Mouse (Mus musculus): ENCODE data around the gene Map2k4. TPM values are rescaled to one million over a fixed set of nuclear protein-coding genes. Genes with fewer than 3 reads are reported as not detected.

Map2k4 gene
- polyA plus RNA-seq, 1 experiment from 2014 or later = 83.4 TPM

GRCm38 (mm10) chr11:65771546-65771945 is 16.6 kb downstream of the Map2k4 start:
- Histone ChIP-seq H3K4me1 (peaks cover 3% of the 10 kb centered on the region; the same call in 1 of the 2 replicates), H3K27me3 (no peaks in the 10 kb centered on the region), H3K9ac (replicated peaks) (no peak overlapping the region), H3K36me3 (no peaks in the 10 kb centered on the region), H3K9me3 (no peaks in the 10 kb centered on the region), H3K27ac (replicated peaks) (no peak overlapping the region), H3K4me3 (no peak overlapping the region), H3K4me2 (replicated peaks) (no peak overlapping the region)
- 89% methylated on average over 1 of the region's 1 CpGs for WGBS
- no peak for ATAC-seq (replicated peaks)

- Histone ChIP-seq H3K27ac (replicated peaks) (no peak overlapping the region), H3K36me3 (no peaks in the 10 kb centered on the region), H3K9me3 (no peaks in the 10 kb centered on the region), H3K27me3 (no peaks in the 10 kb centered on the region), H3K4me1 (peaks cover 3% of the 10 kb centered on the region; the same call in 1 of the 2 replicates), H3K4me2 (replicated peaks) (no peak overlapping the region), H3K9ac (replicated peaks) (no peak overlapping the region), H3K4me3 (no peak overlapping the region)
- no peak for ATAC-seq (replicated peaks)
- 76% methylated on average over 5 of the region's 5 CpGs for WGBS
Measured at GRCm38 (mm10) chr11:65769990-65770389, 18.1 kb downstream of the Map2k4 start.

- Histone ChIP-seq H3K9ac (replicated peaks) (no peak overlapping the region), H3K27ac (replicated peaks) (no peak overlapping the region), H3K9me3 (no peaks in the 10 kb centered on the region), H3K36me3 (no peaks in the 10 kb centered on the region), H3K4me1 (peaks cover 3% of the 10 kb centered on the region; the same call in 1 of the 2 replicates), H3K4me2 (replicated peaks) (no peak overlapping the region), H3K27me3 (no peaks in the 10 kb centered on the region), H3K4me3 (no peak overlapping the region)
- no peak for ATAC-seq (replicated peaks)
Measured at GRCm38 (mm10) chr11:65768445-65768844, 19.7 kb downstream of the Map2k4 start.

- H3K27ac ChIP-seq (replicated peaks) = no peak overlapping the region
- no peaks in the 10 kb centered on the region for H3K27me3 ChIP-seq
- no peak overlapping the region for H3K9ac ChIP-seq (replicated peaks)
- no peaks in the 10 kb centered on the region for H3K36me3 ChIP-seq
- 93% methylated on average over 2 of the region's 2 CpGs for WGBS
- no peaks in the 10 kb centered on the region for H3K9me3 ChIP-seq
- no peak overlapping the region for H3K4me3 ChIP-seq
- ATAC-seq (replicated peaks) = no peak
- H3K4me2 ChIP-seq (replicated peaks) = no peak overlapping the region
- H3K4me1 ChIP-seq = 0 out of 2 replicates have a peak, but pooled peaks cover 2% of the 10 kb centered on the region
Measured at GRCm38 (mm10) chr11:65760912-65761311, 27.2 kb downstream of the Map2k4 start.

DNA sequence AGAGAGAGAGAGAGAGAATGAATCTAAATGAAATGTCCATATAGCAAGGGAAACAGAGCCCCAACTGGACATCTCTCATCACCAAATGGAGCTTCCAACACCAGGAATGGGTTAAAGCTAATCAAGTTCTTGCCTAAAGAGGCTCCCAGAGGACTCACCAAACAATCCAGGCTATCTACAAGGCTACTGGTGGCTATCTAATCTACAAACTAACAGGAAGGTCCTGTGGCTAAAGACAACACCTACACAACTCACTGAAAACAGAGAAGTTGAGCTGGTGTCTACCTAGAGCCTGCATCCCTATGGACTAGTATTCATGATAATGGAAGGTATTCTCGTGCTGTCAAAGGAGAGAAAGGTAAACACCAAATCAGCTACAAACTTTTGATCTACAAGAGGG is 28.7 kb downstream of the Map2k4 start:
- Histone ChIP-seq H3K36me3 (no peaks in the 10 kb centered on the region), H3K4me2 (replicated peaks) (no peak overlapping the region), H3K9ac (replicated peaks) (no peak overlapping the region), H3K4me3 (no peak overlapping the region), H3K27me3 (no peaks in the 10 kb centered on the region), H3K27ac (replicated peaks) (no peak overlapping the region), H3K9me3 (no peaks in the 10 kb centered on the region), H3K4me1 (0 out of 2 replicates have a peak, but pooled peaks cover 2% of the 10 kb centered on the region)
- ATAC-seq (replicated peaks) = no peak
- WGBS = 97% methylated on average over 1 of the region's 1 CpGs

GRCm38 (mm10) chr11:65754161-65754560 is 33.9 kb downstream of the Map2k4 start:
- Histone ChIP-seq H3K9ac (replicated peaks) (no peak overlapping the region), H3K9me3 (no peaks in the 10 kb centered on the region), H3K4me1 (no peaks in the 10 kb centered on the region), H3K27me3 (no peaks in the 10 kb centered on the region), H3K36me3 (no peaks in the 10 kb centered on the region), H3K27ac (replicated peaks) (no peak overlapping the region), H3K4me3 (no peak overlapping the region), H3K4me2 (replicated peaks) (no peak overlapping the region)
- ATAC-seq (replicated peaks) = no peak
- WGBS = 86% methylated on average over 4 of the region's 4 CpGs

DNA sequence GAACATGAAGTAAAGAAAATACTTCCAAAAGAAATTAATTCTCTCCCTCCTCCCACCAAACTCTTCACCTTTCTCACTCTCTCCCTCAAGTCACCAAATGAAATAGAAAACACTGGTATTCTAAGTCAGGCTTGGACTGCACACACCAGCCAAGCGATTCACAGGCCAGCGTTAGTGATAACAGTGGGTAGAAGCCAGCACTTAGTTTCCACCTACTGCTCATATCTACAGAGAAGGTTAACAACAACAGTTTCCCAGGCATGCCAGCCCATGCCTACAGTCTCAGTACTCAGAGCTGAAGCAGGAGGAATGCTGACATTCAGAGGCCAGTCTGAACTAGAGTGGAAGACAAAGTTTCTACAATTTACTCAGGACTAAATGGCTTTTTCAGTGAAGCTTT is 34.5 kb downstream of the Map2k4 start:
- no peak for ATAC-seq (replicated peaks)
- H3K9ac ChIP-seq (replicated peaks) = no peak overlapping the region
- WGBS = 97% methylated on average over 2 of the region's 2 CpGs
- H3K27me3 ChIP-seq = no peaks in the 10 kb centered on the region
- no peak overlapping the region for H3K4me3 ChIP-seq
- H3K27ac ChIP-seq (replicated peaks) = no peak overlapping the region
- H3K9me3 ChIP-seq = no peaks in the 10 kb centered on the region
- no peaks in the 10 kb centered on the region for H3K4me1 ChIP-seq
- H3K4me2 ChIP-seq (replicated peaks) = no peak overlapping the region
- H3K36me3 ChIP-seq = no peaks in the 10 kb centered on the region

- no peaks in the 10 kb centered on the region for H3K9me3 ChIP-seq
- H3K4me3 ChIP-seq = no peak overlapping the region
Measured at GRCm38 (mm10) chr11:65750546-65750945, 37.6 kb downstream of the Map2k4 start.

DNA sequence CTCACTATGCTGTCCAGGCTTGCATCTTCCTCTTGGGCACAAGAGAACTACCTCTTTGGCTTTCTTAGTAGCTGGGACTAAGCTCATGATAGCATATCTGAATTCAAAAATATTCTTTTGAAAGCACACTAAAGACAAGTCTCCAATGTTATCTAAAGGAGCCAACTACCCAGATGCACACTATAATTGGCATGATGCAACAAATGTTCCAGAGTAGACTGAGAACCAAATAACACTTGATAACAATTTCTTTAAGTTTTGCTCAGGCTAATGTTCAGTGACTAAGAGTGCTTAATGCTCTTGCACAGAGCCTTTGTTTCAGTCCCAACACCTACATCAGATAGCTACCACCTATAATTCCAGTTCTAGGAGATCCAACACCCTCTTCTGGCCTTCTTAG is 40.7 kb downstream of the Map2k4 start:
- Histone ChIP-seq H3K4me2 (replicated peaks) (no peak overlapping the region), H3K27ac (replicated peaks) (no peak overlapping the region), H3K9ac (replicated peaks) (no peak overlapping the region), H3K9me3 (no peaks in the 10 kb centered on the region), H3K4me1 (peaks cover 15% of the 10 kb centered on the region), H3K4me3 (no peak overlapping the region), H3K36me3 (no peaks in the 10 kb centered on the region), H3K27me3 (no peaks in the 10 kb centered on the region)
- no peak for ATAC-seq (replicated peaks)

More at GRCm38 (mm10) chr11:65750546-65750945, 37.6 kb downstream of the Map2k4 start:
- no peak overlapping the region for H3K27ac ChIP-seq (replicated peaks)
- WGBS = 92% methylated on average over 3 of the region's 3 CpGs
- H3K4me2 ChIP-seq (replicated peaks) = no peak overlapping the region
- no peak for ATAC-seq (replicated peaks)
- no peaks in the 10 kb centered on the region for H3K27me3 ChIP-seq
- no peak overlapping the region for H3K9ac ChIP-seq (replicated peaks)
- peaks cover 9% of the 10 kb centered on the region for H3K4me1 ChIP-seq
- H3K36me3 ChIP-seq = no peaks in the 10 kb centered on the region

DNA sequence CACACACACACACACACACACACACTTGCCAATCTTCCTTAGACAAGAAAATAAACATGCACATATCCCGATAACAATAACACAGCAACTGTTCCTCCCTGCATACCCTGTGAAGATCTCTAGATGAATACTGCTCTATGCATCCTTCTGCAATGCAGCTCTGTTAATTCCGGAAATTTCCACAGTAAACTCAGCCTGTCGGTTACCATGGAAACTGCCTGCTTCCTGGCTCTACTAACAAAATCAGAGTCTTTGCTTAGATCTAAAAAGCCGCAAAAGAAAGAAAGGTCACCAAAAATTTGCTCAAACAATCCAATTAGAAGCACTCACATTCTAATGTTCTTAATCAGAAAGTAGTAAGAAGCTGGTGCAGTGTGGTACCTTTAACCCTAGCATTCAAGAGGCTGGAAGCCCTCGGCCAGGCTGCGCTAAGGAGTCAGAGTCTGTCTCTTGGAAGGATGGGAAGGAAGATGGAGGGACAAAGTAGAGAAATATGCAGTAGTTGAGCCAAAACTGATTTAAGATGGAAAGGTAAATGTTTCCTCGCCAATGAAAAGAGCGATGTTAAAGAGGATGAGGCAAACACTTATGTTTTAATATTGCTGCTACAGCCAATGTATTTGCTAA is 42.3 kb downstream of the Map2k4 start:
- ATAC-seq (replicated peaks) = peak; percentile 88
- H3K27me3 ChIP-seq = no peaks in the 10 kb centered on the region
- peak overlapping the region; percentile 76 for H3K27ac ChIP-seq (replicated peaks)
- no peak overlapping the region for H3K9ac ChIP-seq (replicated peaks)
- 60% methylated on average over 8 of the region's 8 CpGs for WGBS
- H3K4me3 ChIP-seq = no peak overlapping the region
- peaks cover 15% of the 10 kb centered on the region for H3K4me1 ChIP-seq
- H3K4me2 ChIP-seq (replicated peaks) = peak overlapping the region; percentile 24; the same call in 1 of the 2 replicates
- H3K36me3 ChIP-seq = no peaks in the 10 kb centered on the region
- no peaks in the 10 kb centered on the region for H3K9me3 ChIP-seq

GRCm38 (mm10) chr11:65743866-65744265 is 44.2 kb downstream of the Map2k4 start:
- Histone ChIP-seq H3K27ac (replicated peaks) (no peak overlapping the region), H3K4me2 (replicated peaks) (no peak overlapping the region), H3K4me1 (peaks cover 15% of the 10 kb centered on the region), H3K9me3 (no peaks in the 10 kb centered on the region), H3K4me3 (no peak overlapping the region), H3K27me3 (no peaks in the 10 kb centered on the region), H3K9ac (replicated peaks) (no peak overlapping the region), H3K36me3 (no peaks in the 10 kb centered on the region)
- WGBS = 96% methylated on average over 3 of the region's 3 CpGs
- no peak for ATAC-seq (replicated peaks)

GRCm38 (mm10) chr11:65740811-65741210 is 47.3 kb downstream of the Map2k4 start:
- peaks cover 8% of the 10 kb centered on the region for H3K4me1 ChIP-seq
- H3K27ac ChIP-seq (replicated peaks) = no peak overlapping the region
- H3K9me3 ChIP-seq = no peaks in the 10 kb centered on the region
- no peak for ATAC-seq (replicated peaks)
- no peak overlapping the region for H3K4me3 ChIP-seq
- no peaks in the 10 kb centered on the region for H3K27me3 ChIP-seq
- WGBS = 83% methylated on average over 5 of the region's 5 CpGs
- no peak overlapping the region for H3K4me2 ChIP-seq (replicated peaks)
- no peak overlapping the region for H3K9ac ChIP-seq (replicated peaks)
- 0 out of 2 replicates have a peak, but pooled peaks cover under 1% of the 10 kb centered on the region for H3K36me3 ChIP-seq

- Histone ChIP-seq H3K27me3 (no peaks in the 10 kb centered on the region), H3K9me3 (no peaks in the 10 kb centered on the region), H3K9ac (replicated peaks) (no peak overlapping the region), H3K36me3 (0 out of 2 replicates have a peak, but pooled peaks cover 3% of the 10 kb centered on the region), H3K4me2 (replicated peaks) (no peak overlapping the region), H3K4me3 (no peak overlapping the region), H3K27ac (replicated peaks) (no peak overlapping the region), H3K4me1 (peaks cover 4% of the 10 kb centered on the region)
- 75% methylated on average over 2 of the region's 2 CpGs for WGBS
- ATAC-seq (replicated peaks) = no peak
Measured at GRCm38 (mm10) chr11:65740390-65740789, 47.7 kb downstream of the Map2k4 start.

All from forebrain, embryonic 15.5 days (tissue).